In genomic region chr17:8936603-8937002, GRCm38 (mm10) we compare ENCODE assay signal across 9 mouse cellular contexts. TPM values are rescaled to one million over a fixed set of nuclear protein-coding genes. Genes with fewer than 3 reads are reported as not detected.
DNase-seq lines count a peak whose midpoint lies in the region; ATAC-seq and TF ChIP-seq lines count a peak whose summit lies in the region.
"Had no signal": no experiment of that assay in that cellular context is flagged by ENCODE, and none has a peak within 500 bp of the region (broad histone marks: within the 10 kb centered on the region; RNA-seq: fewer than 3 reads in every experiment).

No protein-coding gene starts in this region.

- no peaks in the 10 kb centered on the region for H3K79me2 ChIP-seq in MEL (ENCODE audit: control insufficient read depth, insufficient read depth, low read length, poor library complexity)

- H3K9me3 ChIP-seq in MEL (replicated peaks; ENCODE audit: insufficient read depth, low read length), result no peaks in the 10 kb centered on the region

- ATAC-seq in megakaryocyte, adult 5-6 weeks (ENCODE audit: poor library complexity, severe bottlenecking), result peak; percentile 35; the same call in 1 of the 2 replicates
- ATAC-seq in inflammation-experienced regulatory T-cells, adult 6 months, result no peak

- TF ChIP-seq CTCF in MEL (IDR thresholded peaks at IDR 0.05 in 2 of 3, conservative IDR thresholded peaks at IDR 0.05 in 1 of 3; ENCODE audit: control insufficient read depth in 1 of 3, insufficient read depth in 1 of 3, low read depth in 2 of 3, low read length in 3 of 3, poor library complexity in 1 of 3, severe bottlenecking in 1 of 3), result peak; percentile 38 to 93 (median 45)

- no peaks in the 10 kb centered on the region for H3K4me1 ChIP-seq in MEL (ENCODE audit: control insufficient read depth in 1 of 2, insufficient read depth in 2 of 2, low read length in 2 of 2)

- no peak overlapping the region for H3K9ac ChIP-seq in MEL (ENCODE audit: control insufficient read depth, low read depth, low read length, poor library complexity, severe bottlenecking)

- H3K4me3 ChIP-seq in MEL (ENCODE audit: control insufficient read depth in 1 of 2, insufficient read depth in 1 of 2, low read depth in 2 of 2, low read length in 2 of 2), result no peak overlapping the region

- TF ChIP-seq RAD21 in MEL (IDR thresholded peaks at IDR 0.05; ENCODE audit: low read depth, low read length), result peak; percentile 99

- DNase-seq in adrenal gland, adult (ENCODE audit: inconsistent age in 2 of 2, low spot score in 1 of 2), result peak; percentile 14 to 83
- no peak for DNase-seq in adrenal gland, postnatal 25 days
- peak; percentile 44 for DNase-seq in layer of hippocampus, adult 11-12 months (ENCODE audit: low spot score)
- DNase-seq in layer of hippocampus, adult 8-10 months (ENCODE audit: low spot score in 2 of 2), result no peak
- DNase-seq in MEL (ENCODE audit: low read depth, low spot score), result peak; percentile 63
- DNase-seq in embryo, embryonic 11.5 days (ENCODE audit: low read depth, low spot score), result peak; percentile 37

- no peak for TF ChIP-seq EP300 in MEL (IDR thresholded peaks at IDR 0.05; ENCODE audit: low read depth in 1 of 2, low read length in 2 of 2)

- no peaks in the 10 kb centered on the region for H3K27me3 ChIP-seq in MEL (ENCODE audit: control insufficient read depth in 1 of 2, insufficient read depth in 2 of 2, low read length in 2 of 2)

- TF ChIP-seq POLR2A in MEL (IDR thresholded peaks at IDR 0.05; ENCODE audit: control insufficient read depth in 1 of 2, insufficient read depth in 1 of 2, low read depth in 1 of 2, low read length in 2 of 2, poor library complexity in 1 of 2), result no peak

- H3K36me3 ChIP-seq in MEL (ENCODE audit: control insufficient read depth in 1 of 2, insufficient read depth in 2 of 2, low read length in 2 of 2), result no peaks in the 10 kb centered on the region

- no peak overlapping the region for H3K27ac ChIP-seq in MEL (ENCODE audit: control insufficient read depth, low read depth, low read length)

TF ChIP-seq in MEL, 35 proteins besides CTCF, POLR2A, EP300 and RAD21:
- TF ChIP-seq BHLHE40 (IDR thresholded peaks at IDR 0.05; ENCODE audit: borderline replicate concordance, low read depth, low read length), result no peak
- TF ChIP-seq SMC3 (IDR thresholded peaks at IDR 0.05; ENCODE audit: low read depth, low read length), result peak; percentile 95
- peak; percentile 95 for TF ChIP-seq ZC3H11A (IDR thresholded peaks at IDR 0.05; ENCODE audit: low read depth, low read length)
- no peak for TF ChIP-seq ETS1 (IDR thresholded peaks at IDR 0.05; ENCODE audit: low read depth, low read length)
- TF ChIP-seq TAL1 (IDR thresholded peaks at IDR 0.05; ENCODE audit: low read length), result no peak
- TF ChIP-seq TCF12 (IDR thresholded peaks at IDR 0.05; ENCODE audit: low read depth, low read length), result no peak
- no peak for TF ChIP-seq USF1 (IDR thresholded peaks at IDR 0.05; ENCODE audit: low read depth, low read length)
- TF ChIP-seq SIN3A (IDR thresholded peaks at IDR 0.05; ENCODE audit: low read length), result no peak
TF ChIP-seq in MEL: peak in this region for 2.

RNA-seq across cellular contexts. Expression of gene 1700010I14Rik, which starts 51.5 kb away (rescaled TPM):
- total RNA-seq in adrenal gland, postnatal 25 days (2021), result 1.4 and 2.9 TPM in 2 replicates
- 1 to 10 TPM; 1.2 to 2.7 (median 2.2) TPM for total RNA-seq in layer of hippocampus, adult 8-10 months (2022)
- 0.23 and 0.33 TPM in 2 replicates for total RNA-seq in MEL (2012; rRNA removed)
- polyA plus RNA-seq in MEL (2012; ENCODE audit: insufficient read depth in 1 of 2, insufficient read length in 2 of 2, low read depth in 1 of 2, low replicate concordance in 2 of 2, missing spikeins in 1 of 2), result 1 to 10 TPM in 1 of 2 experiments, not detected in 1; 2.2 TPM
- total RNA-seq in megakaryocyte, adult 5-6 weeks (2015), result 1.3 and 2.8 TPM in 2 replicates
- total RNA-seq in megakaryocyte, adult 5-6 weeks (2017), result 1.9 and 3.2 TPM in 2 replicates
- polyA plus RNA-seq in inflammation-experienced regulatory T-cells, adult 6 months (2017; shearing (Covaris generic)), result 1 to 10 TPM; 3.1 to 5.6 (median 3.9) TPM
- polyA plus RNA-seq: C2C12 had no signal

Comparison
In these comparisons a context has a peak if more than half of its experiments do, and no peak if none do; other contexts are left out.
1. DNase-seq: peak in adrenal gland, adult (2 of 2), layer of hippocampus, adult 11-12 months (single experiment), MEL (single experiment) and embryo, embryonic 11.5 days (single experiment); none in adrenal gland, postnatal 25 days (single experiment) and layer of hippocampus, adult 8-10 months (0 of 2).